Mouse (Mus musculus): ENCODE measurements around the gene Ppm1j.
"Not testable (repeated sequence)": the region's sequence is repeated elsewhere in the genome, so short reads cannot be mapped to it uniquely, and the experiment has no call there.

The Ppm1j gene

DNA sequence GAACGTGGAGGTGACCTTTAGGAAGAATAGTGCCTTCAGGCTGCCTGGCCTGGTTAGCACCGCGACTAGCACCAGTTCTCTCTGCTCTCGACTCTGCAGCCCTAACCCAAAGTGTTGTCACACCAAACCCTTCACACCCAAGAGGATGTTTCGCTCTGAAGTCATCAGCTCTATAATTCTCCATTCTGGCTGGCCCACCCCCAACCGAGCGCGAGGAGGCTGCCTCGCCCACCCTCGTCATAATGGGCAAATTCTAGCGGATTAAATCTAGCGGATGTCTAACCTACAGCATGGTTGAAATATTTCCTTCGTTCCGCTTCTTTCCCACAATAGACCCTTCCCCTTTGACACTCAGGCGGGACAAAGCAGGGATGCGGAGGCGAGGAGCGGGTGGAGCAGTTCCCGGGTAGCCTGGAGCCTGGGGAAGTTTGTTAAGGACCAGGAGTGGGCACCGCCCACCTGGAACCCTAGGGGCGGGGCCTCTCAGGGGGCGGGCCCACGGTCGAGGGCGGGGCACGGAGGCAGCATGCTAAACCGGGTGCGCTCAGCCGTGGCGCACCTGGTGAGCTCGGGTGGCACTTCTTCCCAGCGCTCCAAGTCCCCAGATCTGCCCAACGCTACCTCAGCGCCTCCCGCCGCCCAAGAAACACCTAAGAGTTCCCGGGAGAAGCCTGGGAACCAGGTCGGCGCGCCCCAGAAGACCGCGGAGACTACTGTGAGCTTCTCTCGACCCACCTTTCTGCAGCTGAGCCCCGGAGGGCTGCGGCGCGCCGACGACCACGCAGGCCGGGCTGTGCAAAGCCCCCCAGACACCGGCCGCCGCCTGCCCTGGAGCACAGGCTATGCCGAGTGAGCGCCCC lies at the start of gene Ppm1j:
Gene Ppm1j, plus strand, starts transcription at position 496 of the 860 bp plus-strand sequence.
- peak; percentile 33 for DNase-seq

GRCm38 (mm10) chr3:104732907-104733306 lies 47.9 kb upstream of the Ppm1j start:
- DNase-seq, result no peak

DNA sequence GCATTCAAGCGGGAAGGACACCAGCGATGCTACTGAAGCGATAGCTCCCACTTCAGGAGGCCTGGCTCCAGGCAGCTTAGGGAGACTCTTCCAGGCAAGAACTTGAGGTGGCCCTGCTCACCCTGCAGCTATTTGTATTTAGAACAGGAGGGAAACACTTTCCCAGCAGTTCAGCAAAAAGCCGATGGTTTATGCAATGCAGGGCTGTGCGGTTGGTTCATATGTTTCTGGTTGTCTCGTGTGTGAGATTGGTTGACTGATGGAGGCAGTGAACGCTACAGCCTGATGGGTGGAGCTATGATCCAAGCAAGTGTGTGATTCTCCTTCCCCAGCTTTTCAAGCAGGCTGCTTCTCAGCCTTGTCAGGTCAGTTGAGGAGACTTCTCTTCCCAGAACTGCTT lies 46.2 kb upstream of the Ppm1j start:
- DNase-seq, result no peak

DNA sequence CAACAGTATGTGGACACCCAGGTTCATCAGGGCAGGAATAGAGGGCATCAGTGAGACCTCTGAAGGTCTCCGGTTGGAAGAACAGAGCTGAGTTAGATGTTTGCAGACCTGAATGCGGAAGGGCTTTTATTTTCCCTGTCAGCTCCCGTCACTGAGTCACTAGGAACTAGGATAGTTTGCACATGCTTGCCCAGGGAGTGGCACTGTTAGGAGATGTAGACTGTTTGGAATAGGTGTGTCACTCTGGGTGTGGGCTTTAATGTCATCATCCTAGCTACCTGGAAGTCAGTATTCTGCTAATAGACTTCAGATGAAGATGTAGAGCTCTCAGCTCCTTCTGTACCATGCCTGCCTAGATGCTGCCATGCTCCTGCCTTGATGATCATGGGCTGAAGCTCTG lies 38.9 kb upstream of the Ppm1j start:
- no peak for DNase-seq

- DNase-seq, result no peak
These were observed 37.7 kb upstream of the Ppm1j start for GRCm38 (mm10) chr3:104743161-104743560.

GRCm38 (mm10) chr3:104743864-104744263 lies 37.0 kb upstream of the Ppm1j start:
- no peak for DNase-seq

DNA sequence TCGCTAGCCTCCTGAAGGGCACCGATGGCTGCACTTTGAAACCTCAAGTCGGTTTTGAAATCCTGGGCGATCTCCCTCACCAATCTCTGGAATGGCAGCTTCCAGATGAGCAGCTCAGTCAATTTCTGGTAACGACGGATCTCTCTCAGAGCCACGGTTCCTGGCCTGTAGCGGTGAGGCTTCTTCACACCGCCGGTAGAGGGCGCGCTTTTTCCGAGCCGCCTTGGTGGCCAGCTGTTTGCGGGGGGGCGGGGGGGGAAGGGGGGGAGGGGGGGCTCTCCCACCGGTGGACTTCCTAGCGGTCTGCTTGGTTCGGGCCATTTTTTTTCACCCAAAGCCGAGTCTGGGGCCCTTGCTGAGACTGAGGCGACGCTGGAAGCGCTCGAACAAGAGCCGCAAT lies 28.0 kb upstream of the Ppm1j start:
- DNase-seq, result not testable (repeated sequence)

DNA sequence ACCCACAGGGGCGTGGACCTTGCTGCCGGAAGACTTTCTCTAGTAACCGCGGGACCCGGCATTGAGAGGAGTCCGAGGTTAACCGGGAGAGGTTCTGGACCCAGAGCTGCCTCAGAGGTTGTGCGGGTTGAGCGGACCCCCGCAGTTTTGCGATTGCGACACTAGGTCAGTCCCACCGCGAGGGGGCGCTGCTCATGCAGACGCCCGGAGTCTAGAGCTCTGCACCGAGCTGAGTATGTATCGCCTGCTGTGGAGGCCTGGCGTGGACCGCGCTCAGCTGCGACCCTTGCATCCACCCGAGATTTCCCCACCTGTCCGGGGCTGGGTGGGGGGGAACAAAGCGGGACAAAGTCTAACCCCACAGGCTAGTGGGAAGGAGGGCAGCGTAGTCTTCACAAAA lies 22.4 kb upstream of the Ppm1j start:
- peak; percentile 58 for DNase-seq

DNA sequence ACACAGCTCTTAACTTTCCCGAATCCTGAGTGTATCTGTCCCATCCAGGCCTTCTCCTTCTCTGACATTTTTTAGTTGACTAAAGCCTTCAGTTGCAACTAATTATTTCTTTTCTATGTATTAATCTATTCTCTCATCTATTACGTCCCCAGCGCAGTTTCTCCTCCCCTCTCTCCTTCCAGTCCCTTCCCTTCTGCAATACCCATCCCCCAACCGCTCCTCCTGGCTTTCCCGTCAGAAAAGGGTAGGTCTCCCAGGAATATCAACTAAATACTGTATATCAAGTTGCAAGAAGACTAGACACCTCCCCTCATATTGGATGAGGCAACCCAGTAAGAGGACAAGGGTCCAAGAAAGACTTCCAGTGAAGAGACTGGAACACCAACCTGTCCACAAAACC lies 22.0 kb upstream of the Ppm1j start:
- no peak for DNase-seq

- not testable (repeated sequence) for DNase-seq
These were observed 18.6 kb upstream of the Ppm1j start for GRCm38 (mm10) chr3:104762103-104762863.

- DNase-seq, result no peak
These were observed 15.8 kb upstream of the Ppm1j start for GRCm38 (mm10) chr3:104765021-104765420.

DNA sequence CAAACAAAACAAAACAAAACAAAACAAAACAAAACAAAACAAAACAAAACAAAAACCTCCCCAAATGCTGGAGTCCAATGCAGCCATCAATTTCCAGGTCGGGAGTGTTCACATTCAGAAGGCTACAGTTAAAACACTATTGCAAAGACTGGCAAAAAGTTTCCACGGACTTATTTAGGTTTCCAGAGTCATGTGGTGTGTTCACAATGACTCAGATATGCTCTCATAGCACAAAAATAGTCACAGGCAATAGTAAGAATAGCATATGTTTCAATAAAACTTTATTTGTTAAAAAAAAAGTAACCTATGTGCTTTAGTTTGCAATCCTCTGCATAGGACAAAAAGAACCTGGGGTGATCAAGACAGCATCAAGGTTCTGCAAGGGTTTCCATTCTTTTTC lies 13.7 kb upstream of the Ppm1j start:
- DNase-seq, result no peak

DNA sequence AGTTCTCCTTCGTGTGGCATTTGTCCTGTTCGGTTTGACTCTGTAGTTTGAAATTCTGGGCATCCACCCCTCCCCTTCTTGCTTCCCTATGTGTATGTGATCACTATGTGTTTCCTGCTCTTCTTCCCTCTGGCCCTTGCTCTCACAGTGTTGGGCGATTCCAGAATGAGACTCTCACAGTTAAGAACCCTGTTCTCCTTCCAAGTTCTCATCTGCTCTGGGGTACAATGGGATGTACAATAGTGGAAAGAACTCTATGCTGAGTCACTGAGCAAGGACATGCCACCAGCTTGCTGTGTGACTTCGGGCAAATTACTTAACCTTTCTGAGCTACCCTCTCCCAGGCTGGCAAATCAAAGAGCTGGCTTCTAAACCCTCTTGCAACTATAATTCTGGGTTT lies 13.1 kb upstream of the Ppm1j start:
- DNase-seq, result no peak

DNA sequence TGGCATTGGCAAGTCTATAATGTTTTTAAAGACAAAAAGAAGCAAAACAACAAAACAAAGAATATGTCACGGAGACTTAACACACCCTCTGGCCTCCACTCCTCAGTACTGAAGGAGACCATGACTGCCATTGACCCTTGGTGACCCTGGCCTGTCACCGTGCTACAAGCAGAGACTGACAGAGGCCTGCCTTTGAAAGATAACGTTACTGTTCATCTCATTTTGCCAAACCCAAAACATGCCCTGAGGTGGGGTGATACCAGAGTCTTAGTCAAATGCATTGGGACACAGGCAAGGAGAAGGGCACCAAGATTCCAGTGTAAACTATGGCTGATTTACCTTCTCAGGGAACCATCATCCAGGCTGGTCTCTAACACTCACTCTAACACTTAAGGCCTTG lies 11.7 kb upstream of the Ppm1j start:
- DNase-seq, result no peak

- peak; percentile 45 for DNase-seq
These were observed 10.8 kb upstream of the Ppm1j start for GRCm38 (mm10) chr3:104770035-104770434.

GRCm38 (mm10) chr3:104770918-104771317 lies 9.9 kb upstream of the Ppm1j start:
- no peak for DNase-seq

GRCm38 (mm10) chr3:104771460-104771859 lies 9.4 kb upstream of the Ppm1j start:
- no peak for DNase-seq

DNA sequence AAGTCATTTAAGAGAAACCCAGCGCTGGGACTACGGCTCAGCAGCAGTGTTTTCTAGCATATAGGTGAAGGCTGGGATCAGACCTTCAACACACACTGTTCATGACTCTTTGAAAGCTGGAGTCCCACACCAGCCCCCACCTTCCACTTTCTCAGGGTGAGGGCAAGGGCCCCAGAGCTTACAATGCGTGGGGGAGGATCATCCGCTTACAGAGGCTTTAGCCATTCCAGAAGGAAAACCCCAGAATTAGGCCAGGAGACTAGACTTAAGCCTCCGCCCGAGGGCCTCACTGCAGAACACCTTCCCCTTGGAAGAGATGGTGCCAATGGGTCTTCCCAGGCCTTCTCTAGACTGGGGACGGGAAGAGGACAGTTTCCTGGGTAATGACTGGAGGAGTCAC lies 7.6 kb upstream of the Ppm1j start:
- DNase-seq, result no peak

GRCm38 (mm10) chr3:104777342-104777741 lies 3.5 kb upstream of the Ppm1j start:
- no peak for DNase-seq

- DNase-seq, result no peak
These were observed 907 bp upstream of the Ppm1j start for GRCm38 (mm10) chr3:104779949-104780348.

- no peak for DNase-seq
These were observed 631 bp downstream of the Ppm1j start, which contains the start of gene Fam19a3 for GRCm38 (mm10) chr3:104781471-104781903. TSS of gene Fam19a3 (minus strand) at chr3:104781840.

DNA sequence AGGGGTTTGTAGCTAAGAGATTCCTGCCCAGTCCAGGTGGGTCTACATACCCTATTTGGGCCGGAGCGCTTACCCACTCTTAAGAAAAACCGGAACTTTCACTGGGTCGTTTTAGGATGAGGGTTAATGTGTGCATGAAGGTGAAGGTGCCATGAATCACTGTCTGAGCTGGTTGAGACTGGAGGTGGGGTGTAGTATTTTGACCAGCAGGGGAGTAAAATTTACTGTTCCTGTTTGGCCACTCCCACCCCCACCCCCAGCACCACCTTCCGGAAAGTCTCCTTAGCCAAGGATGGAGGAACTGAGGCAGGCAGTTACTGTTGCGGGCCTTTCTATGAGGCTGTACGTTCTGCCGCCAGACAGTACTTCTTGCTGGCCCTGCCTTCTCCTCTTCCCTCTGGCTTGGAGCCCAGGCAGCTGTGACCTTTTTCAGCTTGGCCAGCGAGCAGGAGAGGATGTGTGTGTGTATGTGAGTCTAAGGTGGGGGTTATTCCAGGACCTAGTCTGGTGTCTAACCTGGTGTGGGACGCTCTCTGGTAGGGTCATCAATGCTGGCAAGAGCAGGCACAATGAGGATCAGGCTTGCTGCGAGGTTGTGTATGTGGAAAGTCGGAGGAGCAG lies 1.3 kb downstream of the Ppm1j start:
- DNase-seq, result no peak

GRCm38 (mm10) chr3:104783971-104784500 lies 3.2 kb downstream of the Ppm1j start:
- no peak for DNase-seq
